16 mouse cellular contexts compared by ENCODE assay signal in the genomic region with DNA sequence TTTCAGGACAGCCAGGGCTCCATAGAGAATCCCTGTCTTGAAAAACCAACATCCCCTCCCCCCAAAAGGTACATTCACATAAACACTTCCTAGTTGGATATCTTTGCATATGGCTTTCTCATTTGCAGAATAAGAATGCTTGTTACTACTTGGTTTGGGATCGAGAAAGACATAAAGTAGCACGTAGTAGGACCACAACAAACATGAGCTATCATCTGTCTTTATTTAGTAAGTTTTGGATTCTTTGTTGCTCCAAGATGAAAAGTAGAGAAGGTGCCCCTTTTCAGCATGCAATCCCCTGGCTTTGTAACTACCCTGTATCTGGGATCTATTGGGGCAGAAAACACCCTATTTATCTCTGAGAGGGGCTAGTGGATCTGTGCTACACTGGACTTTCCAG.
"Had no signal": no experiment of that assay in that cellular context is flagged by ENCODE, and none has a peak within 500 bp of the region (broad histone marks: within the 10 kb centered on the region; RNA-seq: fewer than 3 reads in every experiment).

No protein-coding gene starts in this region.

- H3K36me3 ChIP-seq: limb, embryonic 13.5 days; liver, embryonic 15.5 days; midbrain, embryonic 15.5 days; neural tube, embryonic 12.5 days; stomach, embryonic 15.5 days had no signal

- ATAC-seq: intestine, embryonic 16.5 days; midbrain, embryonic 15.5 days had no signal

- H3K9ac ChIP-seq: limb, embryonic 13.5 days; liver, embryonic 15.5 days; lung, embryonic 14.5 days; midbrain, embryonic 15.5 days; neural tube, embryonic 12.5 days; stomach, embryonic 15.5 days had no signal

- H3K4me2 ChIP-seq: limb, embryonic 13.5 days; liver, embryonic 15.5 days; lung, embryonic 14.5 days; midbrain, embryonic 11.5 days; midbrain, embryonic 15.5 days; neural tube, embryonic 12.5 days; stomach, embryonic 15.5 days had no signal

- H3K4me1 ChIP-seq: midbrain, embryonic 15.5 days; neural tube, embryonic 12.5 days; stomach, embryonic 15.5 days had no signal

- H3K27me3 ChIP-seq: limb, embryonic 13.5 days; liver, embryonic 15.5 days; midbrain, embryonic 15.5 days; neural tube, embryonic 12.5 days; stomach, embryonic 15.5 days had no signal

- DNase-seq: kidney, adult 8-10 months; left cerebral cortex, postnatal 4 days; retina, postnatal 1 day; right cerebral cortex, postnatal 4 days; spleen, adult 18-20 months; thymus, adult 2 months; thymus, postnatal 25 days had no signal

- H3K4me3 ChIP-seq: limb, embryonic 13.5 days; liver, embryonic 15.5 days; midbrain, embryonic 15.5 days; neural tube, embryonic 12.5 days; stomach, embryonic 15.5 days had no signal

- H3K9me3 ChIP-seq: limb, embryonic 13.5 days; liver, embryonic 15.5 days; midbrain, embryonic 15.5 days; neural tube, embryonic 12.5 days; stomach, embryonic 15.5 days had no signal

- H3K27ac ChIP-seq: kidney, postnatal 0 days; limb, embryonic 13.5 days; liver, embryonic 15.5 days; midbrain, embryonic 15.5 days; neural tube, embryonic 12.5 days; stomach, embryonic 15.5 days had no signal
